Mouse (Mus musculus) heart, embryonic 13.5 days (tissue): ENCODE measurements around the gene Atp1a1. TPM values are rescaled to one million over a fixed set of nuclear protein-coding genes. Genes with fewer than 3 reads are reported as not detected.
A peak's percentile ranks its signal among the peaks of the same experiment; 100 is the strongest.

ENCODE experiments used
- ATAC-seq: fragments of 200-750 bp; cut with Nextera tagmentation; 2 replicates; pipeline ENCODE4 v1.8.0; 2017; ENCODE audit warnings: moderate TSS enrichment; ENCODE audit not compliant: insufficient number of reproducible peaks, low FRiP score, low TSS enrichment; ENCODE audit errors: extremely low read depth
- H3K27ac ChIP-seq: fragments of 300-500 bp; sonication (generic); replicated peaks from 2 replicates; pipeline ENCODE4 v1.5.1; 2015; ENCODE audit warnings: moderate library complexity, mild to moderate bottlenecking, inconsistent platforms
- H3K27me3 ChIP-seq: fragments of 300-500 bp; sonication (generic); replicated peaks from 2 replicates; pipeline ENCODE4 v1.6.1; 2015; ENCODE audit warnings: mild to moderate bottlenecking, inconsistent platforms
- H3K36me3 ChIP-seq: fragments of 300-500 bp; sonication (generic); 2 replicates; pipeline ENCODE4 v1.6.1; 2015; ENCODE audit warnings: mild to moderate bottlenecking, inconsistent platforms
- H3K4me1 ChIP-seq: fragments of 300-500 bp; sonication (generic); 2 replicates; pipeline ENCODE4 v1.6.1; 2015; ENCODE audit warnings: inconsistent platforms
- H3K4me2 ChIP-seq: fragments of 300-500 bp; sonication (generic); 2 replicates; pipeline ENCODE4 v1.6.1; 2015; ENCODE audit warnings: inconsistent platforms, mild to moderate bottlenecking, moderate library complexity
- H3K4me3 ChIP-seq: fragments of 300-500 bp; sonication (generic); 2 replicates; pipeline ENCODE4 v1.5.1; 2015; ENCODE audit warnings: moderate library complexity, mild to moderate bottlenecking, inconsistent platforms
- H3K9ac ChIP-seq: fragments of 300-500 bp; sonication (generic); 2 replicates; pipeline ENCODE4 v1.6.1; 2015; ENCODE audit warnings: inconsistent platforms, mild to moderate bottlenecking, moderate library complexity
- H3K9me3 ChIP-seq: fragments of 300-500 bp; sonication (generic); 2 replicates; pipeline ENCODE4 v1.6.1; 2016; ENCODE audit warnings: inconsistent platforms
- WGBS: fragments of 180-500 bp; shearing (Covaris S2); methylation state at CpG from one replicate; pipeline ENCODE4 v1.1.7; 2015; ENCODE audit warnings: mixed read lengths; 5-methylcytosine and 5-hydroxymethylcytosine counted together
- polyA plus RNA-seq: library from polyadenylated mRNA; unstranded; fragments of >200 nt; fragmentation: Nextera tagmentation; extraction: Ambion mirVana; gene quantifications from 2 replicates; pipeline ENCODE4 v1.2.1, GENCODE M21; 2015

Gene Atp1a1
- polyA plus RNA-seq, 1 experiment from 2014 or later = 243 TPM

- H3K9me3 ChIP-seq = no peaks in the 10 kb centered on the region
- no peak overlapping the region for H3K27ac ChIP-seq
- H3K4me1 ChIP-seq = peaks cover 4% of the 10 kb centered on the region
- H3K4me3 ChIP-seq = no peak overlapping the region
- H3K9ac ChIP-seq = no peak overlapping the region
- H3K36me3 ChIP-seq = no peaks in the 10 kb centered on the region
- WGBS = 18% methylated on average over 7 of the region's 7 CpGs
- ATAC-seq = no peak
- no peaks in the 10 kb centered on the region for H3K27me3 ChIP-seq
- H3K4me2 ChIP-seq = no peak overlapping the region
These were observed 60.4 kb downstream of the Atp1a1 start for GRCm38 (mm10) chr3:101544116-101544515.

DNA sequence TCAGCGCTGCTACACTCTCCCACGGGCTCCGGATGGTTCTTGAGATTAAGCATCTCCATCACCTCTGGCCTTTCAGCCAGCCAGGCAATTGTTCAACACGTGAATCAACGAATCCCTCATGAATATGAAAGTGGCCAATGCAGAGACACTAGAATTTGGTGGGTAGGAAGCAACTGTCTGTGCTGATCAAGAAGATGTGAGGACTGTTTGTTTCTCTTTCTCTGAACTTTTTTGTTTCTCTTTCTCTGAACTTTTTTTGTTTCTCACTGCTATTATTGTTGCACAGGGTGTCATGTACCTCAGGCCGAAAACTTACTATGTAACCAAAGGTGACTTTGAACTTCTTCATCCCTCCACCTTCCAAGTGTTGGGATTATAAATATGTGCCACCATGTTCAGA, 62.9 kb downstream of the Atp1a1 start:
- H3K9me3 ChIP-seq = no peaks in the 10 kb centered on the region
- no peak for ATAC-seq
- no peak overlapping the region for H3K27ac ChIP-seq
- no peak overlapping the region for H3K4me2 ChIP-seq
- no peak overlapping the region for H3K9ac ChIP-seq
- H3K4me3 ChIP-seq = no peak overlapping the region
- no peaks in the 10 kb centered on the region for H3K27me3 ChIP-seq
- 59% methylated on average over 6 of the region's 6 CpGs for WGBS
- H3K36me3 ChIP-seq = no peaks in the 10 kb centered on the region
- peaks cover 11% of the 10 kb centered on the region for H3K4me1 ChIP-seq

GRCm38 (mm10) chr3:101540568-101540967, 63.9 kb downstream of the Atp1a1 start:
- no peaks in the 10 kb centered on the region for H3K36me3 ChIP-seq
- H3K4me1 ChIP-seq = peaks cover 21% of the 10 kb centered on the region
- no peak for ATAC-seq
- WGBS = 69% methylated on average over 4 of the region's 4 CpGs
- no peak overlapping the region for H3K27ac ChIP-seq
- H3K9me3 ChIP-seq = no peaks in the 10 kb centered on the region
- no peak overlapping the region for H3K4me3 ChIP-seq
- H3K9ac ChIP-seq = no peak overlapping the region
- H3K27me3 ChIP-seq = no peaks in the 10 kb centered on the region
- H3K4me2 ChIP-seq = no peak overlapping the region

GRCm38 (mm10) chr3:101536322-101536721, 68.2 kb downstream of the Atp1a1 start:
- Histone ChIP-seq H3K27me3 (no peaks in the 10 kb centered on the region), H3K4me3 (no peak overlapping the region), H3K9me3 (no peaks in the 10 kb centered on the region), H3K36me3 (no peaks in the 10 kb centered on the region), H3K9ac (no peak overlapping the region), H3K4me2 (0 out of 2 replicates have a peak overlapping the region, but pooled peaks have one; percentile 7), H3K4me1 (peaks cover 27% of the 10 kb centered on the region), H3K27ac (peak overlapping the region; percentile 70)
- WGBS = 46% methylated on average over 7 of the region's 7 CpGs
- peak; percentile 63; the same call in 1 of the 2 replicates for ATAC-seq

DNA sequence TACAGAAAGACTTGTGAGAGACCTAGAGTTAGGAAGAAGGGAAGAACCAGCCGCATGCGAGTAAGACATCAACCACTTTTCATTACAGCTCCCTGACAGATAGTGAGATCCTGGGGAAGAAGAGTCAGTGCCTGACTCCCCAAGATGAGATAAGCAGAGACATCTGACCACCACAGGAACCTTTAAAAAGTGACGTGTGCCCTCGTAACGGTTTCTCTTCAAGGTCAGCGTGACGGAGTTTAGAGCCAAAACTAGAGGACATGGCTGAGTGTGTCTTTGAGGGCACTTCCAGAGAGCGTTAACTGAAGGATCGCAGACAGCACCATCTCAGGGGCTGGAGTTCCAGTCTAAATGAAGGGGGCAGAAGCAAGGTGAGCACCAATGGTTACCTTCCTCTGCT, 70.2 kb downstream of the Atp1a1 start:
- Histone ChIP-seq H3K27ac (no peak overlapping the region), H3K9ac (no peak overlapping the region), H3K4me3 (no peak overlapping the region), H3K9me3 (no peaks in the 10 kb centered on the region), H3K36me3 (no peaks in the 10 kb centered on the region), H3K4me2 (no peak overlapping the region), H3K27me3 (no peaks in the 10 kb centered on the region), H3K4me1 (peaks cover 43% of the 10 kb centered on the region)
- 57% methylated on average over 9 of the region's 9 CpGs for WGBS
- ATAC-seq = no peak

DNA sequence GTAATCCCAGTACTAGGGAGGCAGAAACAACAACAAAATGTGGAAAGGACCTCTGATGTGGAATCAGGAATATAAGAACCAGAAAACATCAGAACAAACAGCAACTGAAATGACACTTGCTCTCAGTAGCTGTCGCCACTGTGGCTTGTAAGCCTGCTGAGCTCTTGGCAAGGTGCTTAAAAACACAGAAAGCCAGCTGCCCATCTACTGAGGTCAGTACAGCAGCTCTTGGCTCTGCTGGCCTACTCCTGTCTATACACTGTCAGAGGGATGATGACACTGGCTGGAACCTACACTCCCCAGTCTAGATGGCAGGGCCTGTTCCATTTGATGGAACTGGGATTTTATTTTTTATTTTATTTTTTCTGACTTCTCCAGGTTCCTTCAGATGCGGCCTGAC, 71.1 kb downstream of the Atp1a1 start:
- H3K27ac ChIP-seq = no peak overlapping the region
- H3K27me3 ChIP-seq = no peaks in the 10 kb centered on the region
- no peak overlapping the region for H3K4me2 ChIP-seq
- no peaks in the 10 kb centered on the region for H3K9me3 ChIP-seq
- no peak overlapping the region for H3K4me3 ChIP-seq
- 67% methylated on average over 2 of the region's 2 CpGs for WGBS
- no peak for ATAC-seq
- H3K4me1 ChIP-seq = peaks cover 52% of the 10 kb centered on the region
- H3K36me3 ChIP-seq = no peaks in the 10 kb centered on the region
- no peak overlapping the region for H3K9ac ChIP-seq

- Histone ChIP-seq H3K4me1 (peaks cover 45% of the 10 kb centered on the region), H3K27ac (no peak overlapping the region), H3K9me3 (no peaks in the 10 kb centered on the region), H3K4me3 (no peak overlapping the region), H3K27me3 (no peaks in the 10 kb centered on the region), H3K9ac (0 out of 2 replicates have a peak overlapping the region, but pooled peaks have one; percentile 1), H3K4me2 (no peak overlapping the region), H3K36me3 (no peaks in the 10 kb centered on the region)
- no peak for ATAC-seq
- 53% methylated on average over 10 of the region's 10 CpGs for WGBS
These were observed 73.6 kb downstream of the Atp1a1 start for GRCm38 (mm10) chr3:101530928-101531327.

- WGBS = 34% methylated on average over 8 of the region's 8 CpGs
- H3K4me1 ChIP-seq = peaks cover 43% of the 10 kb centered on the region
- 0 out of 2 replicates have a peak overlapping the region, but pooled peaks have one; percentile 33 for H3K9ac ChIP-seq
- no peak overlapping the region; the same call in 1 of the 2 replicates for H3K27ac ChIP-seq
- no peaks in the 10 kb centered on the region for H3K36me3 ChIP-seq
- no peak overlapping the region for H3K4me3 ChIP-seq
- H3K9me3 ChIP-seq = no peaks in the 10 kb centered on the region
- H3K27me3 ChIP-seq = no peaks in the 10 kb centered on the region
- no peak overlapping the region; the same call in 1 of the 2 replicates for H3K4me2 ChIP-seq
- no peak for ATAC-seq
These were observed 75.4 kb downstream of the Atp1a1 start for GRCm38 (mm10) chr3:101528900-101529594.

- Histone ChIP-seq H3K4me2 (no peak overlapping the region), H3K4me1 (peaks cover 42% of the 10 kb centered on the region), H3K9ac (peak overlapping the region; percentile 65), H3K27me3 (no peaks in the 10 kb centered on the region), H3K27ac (no peak overlapping the region), H3K4me3 (no peak overlapping the region), H3K36me3 (no peaks in the 10 kb centered on the region), H3K9me3 (no peaks in the 10 kb centered on the region)
- no peak for ATAC-seq
- WGBS = 56% methylated on average over 7 of the region's 8 CpGs
These were observed 76.2 kb downstream of the Atp1a1 start for GRCm38 (mm10) chr3:101528157-101528899.

GRCm38 (mm10) chr3:101526603-101527002, 77.9 kb downstream of the Atp1a1 start:
- H3K4me3 ChIP-seq = no peak overlapping the region
- no peak for ATAC-seq
- H3K27ac ChIP-seq = no peak overlapping the region
- H3K27me3 ChIP-seq = no peaks in the 10 kb centered on the region
- H3K9me3 ChIP-seq = no peaks in the 10 kb centered on the region
- no peak overlapping the region for H3K4me2 ChIP-seq
- no peaks in the 10 kb centered on the region for H3K36me3 ChIP-seq
- H3K9ac ChIP-seq = no peak overlapping the region
- peaks cover 58% of the 10 kb centered on the region for H3K4me1 ChIP-seq
- WGBS = 75% methylated on average over 11 of the region's 11 CpGs
